Comparison of ENCODE assay signal across 8 mouse cellular contexts in genomic region chr10:127662666-127663253, GRCm38 (mm10). TPM values are rescaled to one million over a fixed set of nuclear protein-coding genes. Genes with fewer than 3 reads are reported as not detected.
DNase-seq lines count a peak whose midpoint lies in the region; ATAC-seq and TF ChIP-seq lines count a peak whose summit lies in the region.

No protein-coding gene starts in this region.

- H3K9me3 ChIP-seq in embryonic facial prominence, embryonic 12.5 days = no peaks in the 10 kb centered on the region
- H3K9me3 ChIP-seq in hindbrain, embryonic 16.5 days (ENCODE audit: control insufficient read depth, low read length) = no peaks in the 10 kb centered on the region
- no peaks in the 10 kb centered on the region for H3K9me3 ChIP-seq in liver, postnatal 0 days (ENCODE audit: low read length)

- H3K9ac ChIP-seq in embryonic facial prominence, embryonic 12.5 days = peak overlapping the region; percentile 37
- H3K9ac ChIP-seq in hindbrain, embryonic 16.5 days (ENCODE audit: low read depth, low read length) = no peak overlapping the region; the same call in 1 of the 2 replicates
- peak overlapping the region; percentile 38; the same call in 1 of the 2 replicates for H3K9ac ChIP-seq in liver, postnatal 0 days (replicated peaks)

- peaks cover 56% of the 10 kb centered on the region for H3K4me1 ChIP-seq in embryonic facial prominence, embryonic 12.5 days
- H3K4me1 ChIP-seq in hindbrain, embryonic 16.5 days (ENCODE audit: control insufficient read depth, insufficient read depth, low read depth, low read length) = peaks cover 22% of the 10 kb centered on the region
- peaks cover 48% of the 10 kb centered on the region for H3K4me1 ChIP-seq in liver, postnatal 0 days (ENCODE audit: insufficient read depth)
- peaks cover 36% of the 10 kb centered on the region for H3K4me1 ChIP-seq in small intestine, adult 2 months (ENCODE audit: control insufficient read depth, insufficient read depth, insufficient read length, low read length)

- TF ChIP-seq EP300 in liver, postnatal 0 days (IDR thresholded peaks at IDR 0.05; ENCODE audit: low read depth) = no peak

- TF ChIP-seq CTCF in liver, postnatal 0 days (IDR thresholded peaks at IDR 0.05; ENCODE audit: low read depth) = peak; percentile 49
- no peak for TF ChIP-seq CTCF in small intestine, adult 2 months (IDR thresholded peaks at IDR 0.05; ENCODE audit: extremely low read depth, insufficient read length, insufficient replicate concordance, low read depth, low read length)

- peak; percentile 34 to 57 for DNase-seq in cerebellum, adult 18-20 months
- DNase-seq in cerebellum, postnatal 4 days (ENCODE audit: low spot score in 2 of 2) = no peak
- DNase-seq in CD4-positive helper T cell, adult 2 months (ENCODE audit: low read depth, low spot score) = peak; percentile 50
- DNase-seq in liver, postnatal 0 days = peak; percentile 47
- no peak for DNase-seq in right cerebral cortex, postnatal 4 days

- H3K4me3 ChIP-seq in embryonic facial prominence, embryonic 12.5 days = peak overlapping the region; percentile 15; the same call in 1 of the 2 replicates
- H3K4me3 ChIP-seq in hindbrain, embryonic 16.5 days (ENCODE audit: low read length) = peak overlapping the region; percentile 1; the same call in 1 of the 2 replicates
- H3K4me3 ChIP-seq in liver, postnatal 0 days (ENCODE audit: low read depth, low read length) = no peak overlapping the region
- peak overlapping the region; percentile 14; the same call in 1 of the 2 replicates for H3K4me3 ChIP-seq in small intestine, adult 2 months (ENCODE audit: low read depth, low read length)

- H3K36me3 ChIP-seq in embryonic facial prominence, embryonic 12.5 days = peaks cover 34% of the 10 kb centered on the region
- H3K36me3 ChIP-seq in hindbrain, embryonic 16.5 days (ENCODE audit: control insufficient read depth, insufficient read depth, low read length) = no peaks in the 10 kb centered on the region
- H3K36me3 ChIP-seq in liver, postnatal 0 days (replicated peaks; ENCODE audit: insufficient read depth, low read length) = peaks cover 31% of the 10 kb centered on the region
- peaks cover 34% of the 10 kb centered on the region for H3K36me3 ChIP-seq in small intestine, adult 2 months (ENCODE audit: control insufficient read depth, insufficient read depth, low read length)

- ATAC-seq in embryonic facial prominence, embryonic 12.5 days (ENCODE audit: insufficient number of reproducible peaks, insufficient read depth, low FRiP score, low TSS enrichment) = no peak
- ATAC-seq in hindbrain, embryonic 16.5 days = no peak
- no peak for ATAC-seq in liver, postnatal 0 days

- peak overlapping the region; percentile 42 for H3K4me2 ChIP-seq in embryonic facial prominence, embryonic 12.5 days (replicated peaks)
- H3K4me2 ChIP-seq in hindbrain, embryonic 16.5 days (ENCODE audit: low read length) = peak overlapping the region; percentile 51
- peak overlapping the region; percentile 60 for H3K4me2 ChIP-seq in liver, postnatal 0 days (ENCODE audit: low read depth, low read length)

- peak overlapping the region; percentile 85 for H3K27ac ChIP-seq in embryonic facial prominence, embryonic 12.5 days
- H3K27ac ChIP-seq in hindbrain, embryonic 16.5 days (ENCODE audit: low read depth, low read length) = no peak overlapping the region
- H3K27ac ChIP-seq in liver, postnatal 0 days (ENCODE audit: low read depth) = peak overlapping the region; percentile 81
- peak overlapping the region; percentile 82 for H3K27ac ChIP-seq in small intestine, adult 2 months (ENCODE audit: insufficient read depth, low read depth, low read length)

- TF ChIP-seq POLR2A in small intestine, adult 2 months (IDR thresholded peaks at IDR 0.05; ENCODE audit: low read depth, low read length) = no peak

- H3K27me3 ChIP-seq in embryonic facial prominence, embryonic 12.5 days = no peaks in the 10 kb centered on the region
- H3K27me3 ChIP-seq in hindbrain, embryonic 16.5 days (replicated peaks; ENCODE audit: control insufficient read depth, insufficient read depth, low read length) = peaks cover 46% of the 10 kb centered on the region
- H3K27me3 ChIP-seq in liver, postnatal 0 days (ENCODE audit: insufficient read depth, low read length) = peaks cover 24% of the 10 kb centered on the region
- H3K27me3 ChIP-seq in small intestine, adult 2 months (ENCODE audit: control insufficient read depth, insufficient read depth, low read length) = no peaks in the 10 kb centered on the region

- 25% methylated on average over 19 of the region's 19 CpGs for WGBS in embryonic facial prominence, embryonic 12.5 days
- 16% methylated on average over 19 of the region's 19 CpGs for WGBS in hindbrain, embryonic 16.5 days
- WGBS in liver, postnatal 0 days (ENCODE audit: insufficient replicate concordance) = 43% methylated on average over 19 of the region's 19 CpGs
- WGBS in small intestine, adult 2 months = 43% methylated on average over 19 of the region's 19 CpGs

RNA-seq across cellular contexts. Expression of gene Nemp1, which starts 3.9 kb away (rescaled TPM):
- polyA plus RNA-seq in embryonic facial prominence, embryonic 12.5 days (2016; fragmentation: Nextera tagmentation; extraction: Ambion mirVana) = 9.0 and 11.9 TPM in 2 replicates
- polyA plus RNA-seq in hindbrain, embryonic 16.5 days (2015; fragmentation: Nextera tagmentation; extraction: Ambion mirVana) = 2.9 and 3.9 TPM in 2 replicates
- 5.6 and 6.3 TPM in 2 replicates for polyA plus RNA-seq in liver, postnatal 0 days (2015; fragmentation: Nextera tagmentation; extraction: Ambion mirVana)
- polyA plus RNA-seq in small intestine, adult 2 months (2012; rRNA removed) = 0.67 and 2.5 TPM in 2 replicates

RNA-seq across cellular contexts. Expression of gene Nab2, which starts 5.6 kb away (rescaled TPM):
- 18.8 and 19.5 TPM in 2 replicates for polyA plus RNA-seq in embryonic facial prominence, embryonic 12.5 days (2016; fragmentation: Nextera tagmentation; extraction: Ambion mirVana)
- polyA plus RNA-seq in hindbrain, embryonic 16.5 days (2015; fragmentation: Nextera tagmentation; extraction: Ambion mirVana) = 2.2 and 3.2 TPM in 2 replicates
- 2.4 and 4.3 TPM in 2 replicates for polyA plus RNA-seq in liver, postnatal 0 days (2015; fragmentation: Nextera tagmentation; extraction: Ambion mirVana)
- 9.4 and 31.8 TPM in 2 replicates for polyA plus RNA-seq in small intestine, adult 2 months (2012; rRNA removed)

RNA-seq across cellular contexts. Expression of gene Stat6, which starts 20.0 kb away (rescaled TPM):
- polyA plus RNA-seq in embryonic facial prominence, embryonic 12.5 days (2016; fragmentation: Nextera tagmentation; extraction: Ambion mirVana) = 13.0 and 13.3 TPM in 2 replicates
- 6.0 and 8.0 TPM in 2 replicates for polyA plus RNA-seq in hindbrain, embryonic 16.5 days (2015; fragmentation: Nextera tagmentation; extraction: Ambion mirVana)
- 11.3 and 13.0 TPM in 2 replicates for polyA plus RNA-seq in liver, postnatal 0 days (2015; fragmentation: Nextera tagmentation; extraction: Ambion mirVana)
- 45.7 and 101 TPM in 2 replicates for polyA plus RNA-seq in small intestine, adult 2 months (2012; rRNA removed)

RNA-seq across cellular contexts. Expression of gene Lrp1, which starts 41.8 kb away (rescaled TPM):
- 115 TPM in 2 replicates for polyA plus RNA-seq in embryonic facial prominence, embryonic 12.5 days (2016; fragmentation: Nextera tagmentation; extraction: Ambion mirVana)
- polyA plus RNA-seq in hindbrain, embryonic 16.5 days (2015; fragmentation: Nextera tagmentation; extraction: Ambion mirVana) = 109 and 125 TPM in 2 replicates
- 44.7 and 49.2 TPM in 2 replicates for polyA plus RNA-seq in liver, postnatal 0 days (2015; fragmentation: Nextera tagmentation; extraction: Ambion mirVana)
- 82.4 and 200 TPM in 2 replicates for polyA plus RNA-seq in small intestine, adult 2 months (2012; rRNA removed)

RNA-seq across cellular contexts. Expression of gene Myo1a, which starts 42.2 kb away (rescaled TPM):
- polyA plus RNA-seq in embryonic facial prominence, embryonic 12.5 days (2016; fragmentation: Nextera tagmentation; extraction: Ambion mirVana) = 0.20 and 0.58 TPM in 2 replicates
- 0.52 and 0.73 TPM in 2 replicates for polyA plus RNA-seq in hindbrain, embryonic 16.5 days (2015; fragmentation: Nextera tagmentation; extraction: Ambion mirVana)
- 0.07 TPM in 1 of 2 replicates, not detected in the other for polyA plus RNA-seq in liver, postnatal 0 days (2015; fragmentation: Nextera tagmentation; extraction: Ambion mirVana)
- polyA plus RNA-seq in small intestine, adult 2 months (2012; rRNA removed) = 166 and 688 TPM in 2 replicates

Comparison
In these comparisons a context has a peak if more than half of its experiments do, and no peak if none do; other contexts are left out.
1. DNase-seq: peak in cerebellum, adult 18-20 months (2 of 2), CD4-positive helper T cell, adult 2 months (single experiment) and liver, postnatal 0 days (single experiment); none in cerebellum, postnatal 4 days (0 of 2) and right cerebral cortex, postnatal 4 days (single experiment).
2. Peak in every context shown above with its lines, with median percentiles within 50 percentile points of each other: H3K4me2 ChIP-seq.